Mouse (Mus musculus) left cerebral cortex, postnatal 25 days (tissue): ENCODE measurements around the gene Psmc4. TPM values are rescaled to one million over a fixed set of nuclear protein-coding genes. Genes with fewer than 3 reads are reported as not detected.

Source experiments
- DNase-seq, 2 experiments: peaks; one replicate each; pipeline ENCODE4 v3.0.0; 2022; ENCODE audit warnings: low spot score in 2 of 2, mixed read lengths in 1 of 2
- intact Hi-C: fragments of 180-260 bp; cut with DNase I; formaldehyde crosslinking; loops from one replicate; pipeline ENCODE4 v1.15.1; 2025
- total RNA-seq, 2 experiments: library from RNA; stranded (reverse); gene quantifications; 2 replicates each; pipeline ENCODE4 v1.2.3; 2021

Psmc4 gene
- 100 to 1,000 TPM; 124 to 130 TPM for total RNA-seq

DNA sequence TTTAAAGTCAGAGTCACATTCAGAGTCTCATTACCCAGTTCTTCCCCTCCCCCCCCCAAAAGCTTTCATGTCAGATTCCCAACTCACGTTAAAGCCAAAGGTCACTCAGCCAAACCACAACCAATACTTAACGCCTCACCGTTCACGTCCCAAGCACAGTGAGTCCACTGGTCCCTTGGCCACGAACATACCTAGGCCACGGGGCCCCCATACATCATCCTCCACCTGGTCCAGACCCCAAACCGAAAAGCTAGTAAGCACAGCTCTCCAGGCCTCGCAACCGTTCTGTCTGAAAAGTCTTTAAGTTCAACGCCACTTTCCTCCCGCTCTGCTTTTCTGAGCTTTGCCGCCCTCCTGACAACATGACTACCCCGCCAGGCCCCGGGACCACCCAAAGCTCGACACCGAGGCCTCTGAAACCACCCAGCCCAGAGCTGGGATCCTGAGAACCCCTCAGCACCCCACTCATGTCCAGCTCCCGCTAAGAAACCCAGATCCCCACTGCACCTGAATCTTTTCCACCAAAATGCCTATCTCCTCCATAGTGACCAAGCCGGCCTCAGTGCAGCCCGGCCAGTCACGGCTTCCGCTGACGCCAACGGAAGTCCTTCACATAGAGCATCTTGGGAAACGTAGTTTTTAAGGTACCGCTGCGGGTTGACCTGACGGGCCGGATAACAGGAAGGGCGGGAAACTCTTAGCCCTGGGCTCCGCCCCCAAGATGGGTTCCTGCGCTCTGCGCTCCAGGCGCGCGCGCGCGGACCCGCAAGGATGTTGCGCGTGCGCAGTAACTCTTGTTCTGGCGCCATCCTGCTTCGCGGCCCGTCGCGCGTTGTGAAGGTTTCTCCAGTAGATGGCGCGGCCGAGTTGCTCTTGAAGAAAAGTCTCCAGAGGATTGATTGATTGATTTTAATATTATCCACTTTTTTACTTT, at the start of gene Psmc4:
Gene Psmc4 (minus strand): TSS at position 626 of the 934 bp plus-strand sequence.
- intact Hi-C loops: loop anchor here (1.0 to 5.0 kb wide), 6 partner anchors 51 to 248 kb away; partner anchors contain the start of gene Fbl
- peak; percentile 98 to 99 for DNase-seq

DNA sequence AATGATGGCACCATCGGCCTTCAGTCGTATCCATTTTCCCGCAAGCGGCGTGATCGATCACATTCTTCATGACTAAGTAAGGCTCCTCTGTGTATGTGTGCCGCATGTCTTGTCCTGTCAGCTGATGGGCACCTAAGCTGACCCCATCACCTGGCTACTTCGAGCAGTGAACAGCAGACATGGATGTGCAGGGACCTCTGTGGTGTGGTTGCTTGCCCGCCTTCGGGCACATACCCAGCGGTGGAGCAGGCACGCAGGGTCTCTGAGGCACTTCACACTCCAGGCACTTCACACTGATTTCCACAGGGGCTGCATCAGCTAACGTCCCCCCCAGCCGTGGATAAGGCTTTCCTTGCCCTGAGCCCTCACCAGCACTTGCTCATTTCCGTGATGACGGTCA, 49.2 kb upstream of the Psmc4 start:
- intact Hi-C loops: no loop called here
- DNase-seq: no peak

DNA sequence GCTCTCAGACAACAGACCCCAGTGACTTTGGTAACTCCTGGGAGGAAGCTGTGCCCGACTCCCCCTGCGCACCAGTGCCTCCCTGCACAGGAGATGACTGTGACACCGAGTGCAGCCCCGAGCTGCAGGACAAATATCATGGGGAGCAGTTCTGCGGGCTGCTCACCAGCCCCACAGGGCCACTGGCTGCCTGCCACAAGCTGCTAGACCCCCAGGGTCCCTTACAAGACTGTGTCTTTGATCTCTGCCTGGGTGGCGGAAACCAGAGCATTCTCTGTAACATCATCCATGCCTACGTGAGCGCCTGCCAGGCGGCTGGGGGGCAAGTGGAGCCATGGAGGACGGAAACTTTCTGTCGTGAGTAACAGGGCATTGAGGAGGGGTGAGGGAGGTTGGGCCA, 43.6 kb upstream of the Psmc4 start:
- no peak for DNase-seq
- intact Hi-C loops: no loop called here

DNA sequence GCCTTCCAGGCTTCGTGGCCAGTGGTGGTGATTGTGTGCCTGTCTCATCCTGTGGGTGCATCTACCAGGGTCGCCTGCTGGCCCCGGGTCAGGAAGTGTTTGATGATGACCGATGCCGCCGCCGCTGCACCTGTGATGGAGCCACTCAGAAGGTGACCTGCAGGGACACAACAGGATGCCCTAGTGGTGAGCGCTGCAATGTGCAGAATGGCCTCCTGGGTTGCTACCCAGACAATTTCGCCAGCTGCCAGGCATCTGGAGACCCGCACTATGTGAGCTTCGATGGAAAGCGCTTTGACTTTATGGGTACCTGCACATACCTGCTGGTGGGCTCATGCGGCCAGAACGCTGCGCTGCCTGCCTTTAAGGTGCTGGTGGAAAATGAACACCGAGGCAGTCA, 36.3 kb upstream of the Psmc4 start:
- intact Hi-C loops: no loop called here
- DNase-seq: no peak

DNA sequence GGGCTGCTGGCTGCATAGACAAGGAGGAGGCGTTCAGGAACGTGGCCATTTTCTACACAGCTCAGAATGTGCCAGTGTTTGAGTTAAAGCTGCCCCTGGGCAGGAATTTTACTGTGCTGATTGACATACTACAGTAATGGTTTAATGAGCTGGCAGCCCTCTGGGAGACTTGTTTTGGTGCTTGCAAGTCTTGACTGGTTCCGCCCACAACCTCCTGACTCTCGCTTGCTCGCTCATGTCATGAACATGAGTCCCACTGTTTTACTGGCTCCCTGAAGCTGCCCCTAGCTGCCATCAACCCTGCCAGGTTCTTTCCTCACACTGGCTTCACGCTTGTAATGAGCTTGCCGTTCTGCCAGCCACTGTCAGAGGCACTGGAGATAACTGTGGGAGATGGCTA, 34.3 kb upstream of the Psmc4 start:
- peak; percentile 14 to 70 for DNase-seq
- intact Hi-C loops: no loop called here

DNA sequence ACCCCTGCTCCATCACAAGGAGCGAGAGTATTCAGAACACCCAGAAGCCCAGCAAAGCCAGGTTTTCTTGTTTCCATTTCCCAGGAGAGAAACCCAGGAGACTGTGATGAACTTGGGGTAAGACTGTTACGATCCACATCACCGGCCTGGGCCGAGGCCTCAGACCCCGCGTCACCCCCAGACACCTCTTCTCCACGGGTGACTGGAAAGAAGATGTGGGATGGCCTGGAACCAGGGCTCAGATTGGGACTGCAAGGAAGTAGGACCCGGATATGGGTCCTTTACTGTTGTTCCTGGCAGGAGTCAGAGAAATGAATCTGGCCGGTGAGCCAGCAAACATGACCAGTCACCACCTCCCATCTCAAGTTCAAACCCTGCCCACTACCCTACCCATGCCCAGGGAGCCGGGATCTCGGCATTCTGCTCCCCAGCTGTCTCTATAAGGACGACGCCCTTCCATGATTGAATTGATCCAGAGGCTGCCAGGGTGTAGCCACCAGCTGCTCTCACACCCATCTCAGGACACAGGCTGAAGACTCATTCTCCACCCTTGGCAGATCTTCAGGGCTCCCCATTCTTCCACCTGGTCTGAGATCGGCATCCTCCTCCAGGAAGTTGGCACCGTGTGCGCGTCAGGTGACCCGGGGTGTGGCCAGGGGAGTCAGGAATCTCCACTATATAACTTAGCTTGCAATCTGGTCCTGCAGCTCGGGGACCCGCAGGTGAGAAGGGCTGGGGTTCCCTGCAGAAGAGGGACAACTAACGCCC, 20.8 kb upstream of the Psmc4 start, which contains the start of gene Fcgbp:
Gene Fcgbp (plus strand): TSS at position 706 of the 768 bp plus-strand sequence.
- no peak for DNase-seq
- intact Hi-C loops: loop anchor here (5.0 kb wide), 1 partner anchor 47 kb away; no protein-coding TSS in a partner anchor

DNA sequence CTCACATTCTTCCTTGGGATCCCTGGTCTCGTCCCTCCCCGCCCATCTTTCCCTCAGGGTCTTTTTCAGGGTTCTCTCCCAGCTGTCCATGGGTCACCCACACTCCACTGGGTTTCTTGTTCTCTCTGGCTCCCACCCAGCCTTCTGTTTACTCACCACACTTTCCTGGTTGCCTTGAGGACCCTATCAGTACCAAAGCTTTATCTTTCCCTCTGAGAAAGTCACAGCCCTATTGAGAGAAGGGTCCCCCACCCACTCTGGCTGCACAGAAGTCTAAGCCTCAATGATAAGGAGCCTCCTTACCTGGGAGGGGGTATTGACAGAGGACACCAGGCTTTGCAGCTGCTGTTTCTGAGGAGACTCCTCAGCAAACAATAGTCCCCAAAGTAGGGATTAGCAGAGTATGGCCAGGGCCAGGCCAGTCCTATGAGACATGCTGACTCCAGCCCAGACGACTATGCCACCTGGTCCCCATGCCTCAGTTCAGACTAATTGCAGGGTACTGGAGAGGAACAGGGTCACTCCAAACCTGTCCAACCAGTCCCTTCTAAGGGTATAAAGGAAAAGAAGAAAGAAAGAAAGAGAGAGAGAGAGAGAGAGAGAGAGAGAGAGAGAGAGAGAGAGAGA, 19.8 kb upstream of the Psmc4 start:
- intact Hi-C loops: loop anchor here (5.0 kb wide), 1 partner anchor 48 kb away; no protein-coding TSS in a partner anchor
- no peak for DNase-seq

DNA sequence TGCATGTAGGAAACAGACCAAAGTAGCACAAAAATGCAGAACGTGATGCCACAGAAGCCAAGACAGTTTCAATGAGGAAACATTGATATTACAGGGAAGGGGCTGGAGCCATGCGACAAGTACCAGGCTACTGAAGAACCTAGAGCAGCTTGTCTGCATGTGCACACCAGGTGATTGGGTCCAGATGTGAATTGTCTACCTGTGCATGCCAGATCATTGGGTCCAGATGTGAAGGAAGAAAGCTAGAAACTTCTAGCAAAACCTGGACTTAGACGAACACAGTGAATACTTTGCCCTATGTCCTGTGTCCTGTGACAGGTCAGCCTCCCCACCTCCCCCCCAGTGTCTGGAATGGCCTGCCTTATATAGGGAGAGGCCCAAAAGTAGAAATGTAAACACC, 18.8 kb upstream of the Psmc4 start:
- intact Hi-C loops: no loop called here
- DNase-seq: no peak

DNA sequence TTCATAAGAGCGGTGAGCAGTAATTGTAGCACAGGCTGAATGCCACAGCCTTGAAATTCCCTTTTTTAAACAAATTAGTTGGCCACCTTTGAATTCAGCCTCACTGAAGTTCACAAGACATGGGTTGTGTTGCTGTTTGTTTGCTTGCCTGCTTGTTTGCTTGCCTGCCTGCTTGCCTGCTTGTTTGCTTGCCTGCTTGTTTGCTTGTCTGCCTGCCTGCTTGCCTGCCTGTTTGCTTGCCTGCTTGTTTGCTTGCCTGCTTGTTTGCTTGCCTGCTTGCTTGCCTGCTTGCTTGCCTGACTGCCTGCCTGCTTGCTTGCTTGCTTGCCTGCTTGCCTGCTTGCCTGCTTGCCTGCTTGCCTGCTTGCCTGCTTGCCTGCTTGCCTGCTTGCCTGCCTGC, 10.1 kb upstream of the Psmc4 start:
- intact Hi-C loops: no loop called here
- DNase-seq: no peak

DNA sequence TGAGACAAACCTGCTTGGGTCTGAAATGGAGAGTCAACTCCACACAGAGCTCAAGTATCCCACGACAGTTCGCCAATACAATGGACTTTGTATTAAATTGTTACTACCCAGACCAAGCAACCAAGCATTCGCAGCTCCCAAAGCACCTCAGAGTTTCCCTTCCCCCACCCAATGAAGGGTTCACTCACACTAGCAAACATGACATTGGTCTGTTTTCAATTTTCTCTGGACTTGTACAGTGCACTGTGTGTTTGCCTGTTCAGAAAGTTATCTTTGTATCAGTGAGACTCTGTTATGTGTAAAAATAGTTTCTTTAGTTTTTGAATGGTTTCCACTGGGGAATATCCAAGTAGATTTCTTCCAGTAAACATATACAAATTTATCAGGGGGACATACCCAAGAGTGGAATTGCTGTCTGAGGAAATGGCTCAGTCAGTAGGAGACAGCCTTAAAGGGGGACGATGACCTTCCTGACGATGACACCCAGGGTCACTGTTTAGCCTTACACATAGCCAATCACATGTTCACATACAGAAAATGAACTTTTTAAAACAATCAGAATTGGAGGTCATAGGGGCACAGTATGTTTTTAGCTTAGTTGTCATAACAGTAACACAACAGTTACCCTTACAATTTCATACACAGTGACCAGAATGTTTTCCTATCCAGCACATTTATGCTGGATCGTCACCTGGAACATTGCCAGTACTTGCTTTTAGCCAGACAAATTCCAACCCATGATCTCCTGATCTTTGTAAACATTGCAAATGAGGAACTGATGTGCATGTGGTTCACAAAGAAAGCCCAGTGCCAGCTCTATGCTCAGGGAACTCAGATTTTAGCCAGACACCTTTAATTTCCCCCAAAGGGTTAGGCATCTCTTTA, 3.4 kb upstream of the Psmc4 start:
- no peak for DNase-seq
- intact Hi-C loops: loop anchor here (5.0 kb wide), 3 partner anchors 84 to 244 kb away; no protein-coding TSS in a partner anchor

DNA sequence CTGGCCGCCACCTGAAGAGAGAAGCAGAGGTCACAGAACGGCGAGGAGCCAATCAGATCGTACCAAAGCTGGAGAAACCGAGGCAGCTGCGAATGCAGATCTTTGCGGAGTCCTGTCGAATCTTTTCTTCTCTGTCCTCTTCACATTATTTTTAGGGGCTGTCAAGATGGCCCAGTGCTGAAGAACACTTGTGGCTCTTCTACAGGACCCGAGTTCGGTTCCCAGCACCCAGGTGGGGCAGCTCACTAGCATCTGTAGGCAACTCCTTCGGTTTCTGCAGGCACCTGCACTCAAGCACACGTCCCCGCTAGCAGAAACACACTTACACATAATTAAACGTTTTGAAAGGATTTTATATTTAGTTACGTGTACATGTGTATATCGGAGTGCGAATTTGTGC, 683 bp upstream of the Psmc4 start:
- DNase-seq: no peak
- intact Hi-C loops: loop anchor here (1.0 to 5.0 kb wide), 6 partner anchors 50 to 247 kb away; partner anchors contain the start of gene Fbl

DNA sequence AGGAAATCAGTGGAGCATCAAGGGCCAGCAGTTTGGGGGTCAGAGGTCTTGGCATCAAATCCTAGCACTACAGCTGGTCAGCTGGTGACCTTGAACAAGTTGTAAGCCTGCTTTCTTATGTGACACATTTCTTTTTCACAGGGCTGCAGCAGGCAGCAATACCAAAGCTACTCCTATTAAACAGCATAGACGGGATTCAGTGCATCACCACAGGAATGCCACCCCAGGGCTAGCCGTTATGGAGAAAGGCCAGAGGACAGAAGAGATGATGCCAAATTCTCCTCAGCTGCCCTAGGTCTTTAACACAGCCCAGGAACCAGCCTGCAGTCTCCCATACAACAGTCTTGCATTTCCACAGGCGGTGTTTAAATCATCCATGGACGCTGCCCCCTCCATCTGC, 5.4 kb downstream of the Psmc4 start:
- intact Hi-C loops: no loop called here
- DNase-seq: no peak

DNA sequence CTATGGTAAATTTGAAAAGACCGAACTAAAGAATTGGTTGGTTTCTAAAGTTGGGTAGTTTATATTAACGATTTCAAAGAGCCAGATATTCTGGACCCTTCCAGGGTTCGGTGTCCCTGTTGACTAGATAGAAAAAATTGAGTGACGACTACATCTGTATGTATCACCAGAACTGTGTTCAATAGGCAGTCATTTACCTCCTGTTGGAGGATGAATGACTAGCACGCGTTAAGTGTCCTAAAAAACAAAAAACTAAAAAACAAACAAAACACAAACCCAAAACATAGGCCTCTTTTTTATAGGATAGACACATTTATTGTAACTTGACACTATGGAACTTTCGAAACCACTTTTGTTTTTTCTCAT, 35.5 kb downstream of the Psmc4 start:
- intact Hi-C loops: loop anchor here (2.0 kb wide), 1 partner anchor 16 kb away; no protein-coding TSS in a partner anchor
- DNase-seq: no peak

DNA sequence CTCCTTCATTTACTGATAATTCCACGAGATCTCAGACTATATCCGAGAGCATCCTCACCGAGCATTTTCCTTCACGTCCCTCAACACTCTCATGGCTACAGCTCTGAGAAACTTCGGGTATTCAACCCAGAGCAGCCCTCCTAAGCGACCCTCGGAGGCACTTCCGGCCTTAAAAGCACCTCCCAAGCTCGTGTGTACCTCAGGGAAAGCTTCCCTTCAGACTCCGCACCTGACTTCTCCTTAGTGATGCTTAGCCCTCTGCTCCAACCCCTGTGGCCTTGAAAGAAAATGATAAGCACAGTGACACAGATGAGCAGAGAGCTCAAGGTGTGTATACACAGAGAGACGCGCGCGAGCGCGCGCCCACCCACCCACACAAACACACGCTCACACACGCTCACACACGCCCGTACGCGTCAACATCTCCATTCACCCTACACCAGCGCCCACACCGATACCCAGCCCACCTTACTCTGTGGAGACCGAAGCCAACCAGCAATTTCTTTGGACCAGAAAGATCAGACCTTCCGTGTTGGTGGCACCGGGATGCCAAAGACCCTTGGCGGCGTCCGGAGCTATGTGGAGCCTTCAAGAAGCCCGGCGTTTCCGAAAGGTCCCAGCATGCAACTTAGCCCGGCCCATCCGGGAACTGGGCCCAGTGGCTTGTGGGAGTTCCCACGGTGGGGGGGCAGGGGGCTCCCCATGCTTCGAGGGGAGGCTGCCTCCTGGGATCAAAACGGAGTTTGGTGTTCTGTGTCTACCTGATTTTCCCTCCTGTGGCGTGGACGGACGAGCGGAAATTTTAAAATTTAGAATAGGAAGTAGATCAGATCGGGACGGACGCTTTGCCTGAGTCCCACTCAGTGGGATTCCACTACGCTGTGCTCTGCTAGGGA, 36.1 kb downstream of the Psmc4 start, which contains the start of gene Zfp850:
Gene Zfp850 (minus strand): TSS at position 567 of the 896 bp plus-strand sequence.
- DNase-seq: peak; percentile 84 to 86
- intact Hi-C loops: loop anchor here (2.0 kb wide), 1 partner anchor 17 kb away; no protein-coding TSS in a partner anchor

DNA sequence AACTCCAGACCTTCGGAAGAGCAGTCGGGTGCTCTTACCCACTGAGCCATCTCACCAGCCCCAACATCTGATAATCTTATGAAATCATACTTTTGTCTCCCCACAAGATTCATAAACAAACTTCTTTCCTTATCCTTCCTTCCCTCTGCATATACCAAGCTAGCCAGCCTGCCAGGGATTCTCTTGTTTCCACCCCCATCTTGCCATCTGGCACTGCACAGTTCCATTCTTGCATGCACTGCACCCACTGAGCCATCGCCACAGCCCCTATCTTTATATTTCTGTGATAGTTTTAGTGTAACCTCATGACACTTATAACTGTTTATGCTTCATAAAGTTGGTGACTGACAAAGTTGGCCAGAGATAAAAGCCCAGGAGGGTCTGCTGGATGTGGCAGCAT, 39.6 kb downstream of the Psmc4 start:
- peak in 1 of 2 experiments; percentile 70 for DNase-seq
- intact Hi-C loops: no loop called here
